Mouse (Mus musculus) ES-E14 (cell line): ENCODE measurements at regions not wholly inside any gene's neighbourhood (a gene's known extent, or its start where the extent isn't known, plus 50 kb on each side); places are given as distances from the start of the nearest gene placed in this dataset.

Experiments used
- CHD2 ChIP-seq: IDR thresholded peaks from 2 replicates; pipeline ENCODE4 v1.6.1; 2014; ENCODE audit warnings: mild to moderate bottlenecking, low read depth, low read length, inconsistent platforms
- HCFC1 ChIP-seq: IDR thresholded peaks from 2 replicates; pipeline ENCODE4 v1.6.1; 2012; ENCODE audit warnings: low read length, inconsistent platforms, borderline replicate concordance; ENCODE audit not compliant: insufficient read depth
- ZNF384 ChIP-seq: IDR thresholded peaks from 2 replicates; pipeline ENCODE4 v1.6.1; 2012; ENCODE audit warnings: low read depth, low read length, inconsistent platforms

- no peak for TF ChIP-seq ZNF384
- no peak for TF ChIP-seq HCFC1
- TF ChIP-seq CHD2: no peak
Observed at GRCm38 (mm10) chr8:27837903-27838302, 390.4 kb downstream of the Poteg start.
